Mouse (Mus musculus) embryo, embryonic 11 days (tissue): ENCODE data around the gene Kbtbd12.

ENCODE experiments used
- DNase-seq: peaks from one replicate; pipeline ENCODE4 v3.0.0-alpha.2; 2015

Kbtbd12 gene

GRCm38 (mm10) chr6:88637611-88638301 is at the start of gene Kbtbd12:
Gene Kbtbd12, minus strand, starts transcription at chr6:88637950.
- DNase-seq = no peak

GRCm38 (mm10) chr6:88683380-88684053 is 45.8 kb upstream of the Kbtbd12 start:
- DNase-seq = no peak

GRCm38 (mm10) chr6:88681026-88681425 is 43.3 kb upstream of the Kbtbd12 start:
- DNase-seq = no peak

- DNase-seq = no peak
Observed at GRCm38 (mm10) chr6:88677738-88678137, 40.0 kb upstream of the Kbtbd12 start.

- no peak for DNase-seq
Observed at GRCm38 (mm10) chr6:88676753-88677736, 39.3 kb upstream of the Kbtbd12 start.

- DNase-seq = no peak
Observed at GRCm38 (mm10) chr6:88675815-88676214, 38.1 kb upstream of the Kbtbd12 start.

GRCm38 (mm10) chr6:88662284-88662683 is 24.5 kb upstream of the Kbtbd12 start:
- no peak for DNase-seq

GRCm38 (mm10) chr6:88661696-88662095 is 23.9 kb upstream of the Kbtbd12 start:
- DNase-seq = no peak

GRCm38 (mm10) chr6:88647564-88648295 is 10.0 kb upstream of the Kbtbd12 start:
- no peak for DNase-seq

- no peak for DNase-seq
Observed at GRCm38 (mm10) chr6:88644786-88645185, 7.0 kb upstream of the Kbtbd12 start.

- no peak for DNase-seq
Observed at GRCm38 (mm10) chr6:88641346-88641920, 3.7 kb upstream of the Kbtbd12 start.

GRCm38 (mm10) chr6:88640331-88640730 is 2.6 kb upstream of the Kbtbd12 start:
- no peak for DNase-seq

GRCm38 (mm10) chr6:88639921-88640320 is 2.2 kb upstream of the Kbtbd12 start:
- peak; percentile 54 for DNase-seq

GRCm38 (mm10) chr6:88639372-88639920 is 1.7 kb upstream of the Kbtbd12 start:
- DNase-seq = no peak

- no peak for DNase-seq
Observed at GRCm38 (mm10) chr6:88638917-88639316, 1.2 kb upstream of the Kbtbd12 start.

GRCm38 (mm10) chr6:88635881-88636754 is 1.6 kb downstream of the Kbtbd12 start:
- no peak for DNase-seq

- no peak for DNase-seq
Observed at GRCm38 (mm10) chr6:88631293-88631692, 6.5 kb downstream of the Kbtbd12 start.

- no peak for DNase-seq
Observed at GRCm38 (mm10) chr6:88630560-88630959, 7.2 kb downstream of the Kbtbd12 start.

GRCm38 (mm10) chr6:88629821-88630220 is 7.9 kb downstream of the Kbtbd12 start:
- DNase-seq = no peak

- peak; percentile 93 for DNase-seq
Observed at GRCm38 (mm10) chr6:88627317-88627811, 10.4 kb downstream of the Kbtbd12 start.

GRCm38 (mm10) chr6:88626912-88627311 is 10.8 kb downstream of the Kbtbd12 start:
- DNase-seq = no peak
